Mouse (Mus musculus): ENCODE measurements at regions not wholly inside any gene's neighbourhood (a gene's known extent, or its start where the extent isn't known, plus 50 kb on each side); places are given as distances from the start of the nearest gene placed in this dataset.

DNA sequence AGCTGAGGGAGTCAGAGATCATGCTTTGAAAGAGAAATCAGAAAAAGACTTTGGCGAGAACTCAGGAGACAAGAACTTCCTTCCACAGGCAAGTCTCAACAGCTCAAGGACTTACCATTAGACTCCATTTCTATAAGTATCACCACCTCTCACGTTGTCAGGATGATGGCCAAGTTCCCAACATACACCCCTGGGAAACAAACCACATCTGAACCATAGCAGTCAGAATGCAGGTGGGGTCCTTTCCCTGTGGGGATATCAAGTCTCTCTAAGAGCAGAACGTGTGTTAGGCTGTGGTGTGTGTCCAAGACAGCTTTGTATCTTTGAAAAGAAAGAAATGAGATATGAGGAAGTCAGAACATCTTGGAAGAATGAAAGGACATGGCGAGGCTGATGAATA is 118.6 kb downstream of the Nxnl2 start:
- H3K4me2 ChIP-seq (ENCODE audit: low read depth, severe bottlenecking): no peak overlapping the region
- ATAC-seq (ENCODE audit: insufficient number of reproducible peaks, low FRiP score, low TSS enrichment, low read depth) (no peak), DNase-seq (ENCODE audit: low spot score) (no peak)
- 87% methylated on average over 4 of the region's 4 CpGs for WGBS
- no peak overlapping the region for H3K27ac ChIP-seq (replicated peaks; ENCODE audit: low read depth, low read length)
- no peak overlapping the region for H3K4me3 ChIP-seq (ENCODE audit: low read depth, low read length)
- no peaks in the 10 kb centered on the region for H3K27me3 ChIP-seq (ENCODE audit: control insufficient read depth, insufficient read depth, low read length)
- H3K4me1 ChIP-seq (ENCODE audit: control insufficient read depth, insufficient read depth, low read length): 0 out of 2 replicates have a peak, but pooled peaks cover 2% of the 10 kb centered on the region
- H3K36me3 ChIP-seq (ENCODE audit: control insufficient read depth, insufficient read depth, low read length): no peaks in the 10 kb centered on the region
- no peak overlapping the region for H3K9ac ChIP-seq (ENCODE audit: low read length)
- H3K9me3 ChIP-seq (ENCODE audit: control insufficient read depth, low read length): peaks cover 3% of the 10 kb centered on the region

DNA sequence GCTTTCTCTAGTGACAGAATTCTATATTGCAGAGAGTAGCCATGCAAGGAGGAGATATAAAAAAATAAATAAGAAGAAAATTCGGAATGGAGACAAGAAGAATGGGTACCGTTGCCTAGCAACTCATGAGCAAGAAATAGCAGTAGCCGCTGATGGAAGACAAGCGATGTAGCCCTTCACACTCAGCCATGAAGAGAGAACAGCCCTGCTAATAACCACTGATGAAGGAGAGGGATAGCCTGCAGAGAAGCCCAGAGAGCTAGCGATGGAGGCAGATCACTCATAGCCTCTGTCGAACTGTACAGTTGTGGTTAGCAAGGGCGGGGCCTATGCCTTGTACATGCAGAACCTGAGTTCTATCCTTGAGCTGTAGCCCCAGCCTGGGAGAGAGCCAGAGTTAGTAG is 118.4 kb upstream of the S1pr3 start:
- 91% methylated on average over 7 of the region's 7 CpGs for WGBS
- peaks cover 3% of the 10 kb centered on the region for H3K9me3 ChIP-seq (ENCODE audit: control insufficient read depth, low read length)

DNA sequence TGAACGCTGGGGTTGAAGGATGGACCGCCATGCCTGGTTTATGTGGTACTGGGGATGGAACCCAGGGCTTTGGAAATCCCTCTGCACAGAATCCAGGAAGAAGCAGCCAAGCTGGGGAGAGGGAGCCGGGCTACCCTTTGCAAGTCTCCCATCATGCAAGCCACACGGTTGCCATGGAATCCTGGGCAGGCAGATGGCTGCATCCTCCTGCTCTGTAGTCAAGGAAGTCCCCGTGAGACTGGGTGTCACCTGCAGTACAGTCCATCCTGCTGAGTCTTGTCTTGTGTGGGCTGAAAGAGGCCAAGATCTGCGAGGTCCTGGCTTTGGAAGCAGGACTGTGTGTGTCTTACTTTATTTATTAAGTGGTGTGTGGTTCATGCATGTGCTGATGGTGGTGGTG is 117.5 kb upstream of the S1pr3 start:
- no peak for ATAC-seq (ENCODE audit: insufficient number of reproducible peaks, low FRiP score, low TSS enrichment, low read depth)

More for the DNA sequence above, 118.4 kb upstream of the S1pr3 start:
- H3K4me1 ChIP-seq (ENCODE audit: control insufficient read depth, insufficient read depth, low read length): 0 out of 2 replicates have a peak, but pooled peaks cover 2% of the 10 kb centered on the region
- no peak overlapping the region for H3K4me3 ChIP-seq (ENCODE audit: low read depth, low read length)
- DNase-seq (ENCODE audit: low spot score) (no peak), ATAC-seq (ENCODE audit: insufficient number of reproducible peaks, low FRiP score, low TSS enrichment, low read depth) (no peak)
- no peak overlapping the region for H3K9ac ChIP-seq (ENCODE audit: low read length)
- H3K27me3 ChIP-seq (ENCODE audit: control insufficient read depth, insufficient read depth, low read length): no peaks in the 10 kb centered on the region
- no peak overlapping the region for H3K27ac ChIP-seq (replicated peaks; ENCODE audit: low read depth, low read length)
- no peaks in the 10 kb centered on the region for H3K36me3 ChIP-seq (ENCODE audit: control insufficient read depth, insufficient read depth, low read length)
- no peak overlapping the region for H3K4me2 ChIP-seq (ENCODE audit: low read depth, severe bottlenecking)

DNA sequence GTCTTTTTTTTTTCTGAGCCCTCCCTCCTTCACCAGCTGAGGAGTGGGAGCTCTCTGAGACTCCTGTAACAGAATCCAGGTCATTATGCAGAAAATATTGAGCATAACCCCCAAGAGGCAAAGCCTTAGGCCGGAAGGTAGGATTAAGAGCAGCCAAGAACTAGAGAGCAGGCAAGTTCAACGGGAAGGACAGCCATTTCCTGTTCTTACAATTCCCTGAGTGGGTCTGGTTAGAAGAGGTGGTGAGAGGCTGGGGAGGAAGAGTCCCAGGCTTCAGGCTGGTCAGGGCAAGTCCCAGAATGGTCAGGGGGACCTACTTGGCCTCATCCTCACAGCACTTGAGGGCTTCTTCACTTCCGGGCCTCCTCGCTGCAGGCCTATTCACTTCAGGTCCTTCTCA is 115.4 kb upstream of the S1pr3 start:
- Histone ChIP-seq H3K4me3 (ENCODE audit: low read depth, low read length) (no peak overlapping the region), H3K9me3 (ENCODE audit: control insufficient read depth, low read length) (peaks cover 4% of the 10 kb centered on the region), H3K4me2 (ENCODE audit: low read depth, severe bottlenecking) (no peak overlapping the region), H3K36me3 (ENCODE audit: control insufficient read depth, insufficient read depth, low read length) (no peaks in the 10 kb centered on the region), H3K27ac (replicated peaks; ENCODE audit: low read depth, low read length) (no peak overlapping the region), H3K27me3 (ENCODE audit: control insufficient read depth, insufficient read depth, low read length) (no peaks in the 10 kb centered on the region), H3K4me1 (ENCODE audit: control insufficient read depth, insufficient read depth, low read length) (peaks cover 7% of the 10 kb centered on the region), H3K9ac (ENCODE audit: low read length) (no peak overlapping the region)
- WGBS: 81% methylated on average over 4 of the region's 4 CpGs
- ATAC-seq (ENCODE audit: insufficient number of reproducible peaks, low FRiP score, low TSS enrichment, low read depth) (no peak), DNase-seq (ENCODE audit: low spot score) (no peak)

More for the DNA sequence above, 117.5 kb upstream of the S1pr3 start:
- H3K36me3 ChIP-seq (ENCODE audit: control insufficient read depth, insufficient read depth, low read length): no peaks in the 10 kb centered on the region
- no peaks in the 10 kb centered on the region for H3K27me3 ChIP-seq (ENCODE audit: control insufficient read depth, insufficient read depth, low read length)
- H3K27ac ChIP-seq (replicated peaks; ENCODE audit: low read depth, low read length): no peak overlapping the region
- no peak overlapping the region for H3K4me2 ChIP-seq (ENCODE audit: low read depth, severe bottlenecking)
- no peak overlapping the region for H3K4me3 ChIP-seq (ENCODE audit: low read depth, low read length)
- peaks cover 3% of the 10 kb centered on the region for H3K9me3 ChIP-seq (ENCODE audit: control insufficient read depth, low read length)
- no peak for DNase-seq (ENCODE audit: low spot score)
- WGBS: 77% methylated on average over 6 of the region's 6 CpGs
- H3K4me1 ChIP-seq (ENCODE audit: control insufficient read depth, insufficient read depth, low read length): 0 out of 2 replicates have a peak, but pooled peaks cover 2% of the 10 kb centered on the region
- no peak overlapping the region for H3K9ac ChIP-seq (ENCODE audit: low read length)

DNA sequence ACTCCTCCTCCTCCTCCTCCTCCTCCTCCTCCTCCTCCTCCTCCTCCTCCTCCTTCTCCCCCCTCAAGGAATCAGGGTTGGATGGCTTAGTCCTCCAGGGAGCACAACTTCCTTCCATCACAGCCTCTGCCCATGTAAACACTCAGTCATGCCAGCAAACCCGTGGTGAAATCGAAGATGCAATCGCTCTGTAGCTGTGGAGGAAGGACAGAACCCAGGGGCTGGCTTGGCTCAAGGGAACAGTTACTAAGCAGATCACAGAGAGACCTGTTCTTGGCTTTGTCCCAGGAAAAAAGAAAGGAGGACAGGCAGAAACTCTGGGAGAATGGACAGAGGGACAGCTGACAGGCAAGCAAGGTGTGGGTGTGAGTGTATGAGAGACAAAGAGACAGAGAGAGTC is 112.6 kb upstream of the S1pr3 start:
- no peaks in the 10 kb centered on the region for H3K27me3 ChIP-seq (ENCODE audit: control insufficient read depth, insufficient read depth, low read length)
- H3K4me2 ChIP-seq (ENCODE audit: low read depth, severe bottlenecking): no peak overlapping the region
- H3K9me3 ChIP-seq (ENCODE audit: control insufficient read depth, low read length): 0 out of 2 replicates have a peak, but pooled peaks cover 3% of the 10 kb centered on the region
- 83% methylated on average over 3 of the region's 3 CpGs for WGBS
- H3K36me3 ChIP-seq (ENCODE audit: control insufficient read depth, insufficient read depth, low read length): no peaks in the 10 kb centered on the region
- no peak for DNase-seq (ENCODE audit: low spot score)
- no peak overlapping the region for H3K9ac ChIP-seq (ENCODE audit: low read length)
- no peak for ATAC-seq (ENCODE audit: insufficient number of reproducible peaks, low FRiP score, low TSS enrichment, low read depth)
- H3K4me3 ChIP-seq (ENCODE audit: low read depth, low read length): no peak overlapping the region
- H3K4me1 ChIP-seq (ENCODE audit: control insufficient read depth, insufficient read depth, low read length): peaks cover 7% of the 10 kb centered on the region
- H3K27ac ChIP-seq (replicated peaks; ENCODE audit: low read depth, low read length): no peak overlapping the region

DNA sequence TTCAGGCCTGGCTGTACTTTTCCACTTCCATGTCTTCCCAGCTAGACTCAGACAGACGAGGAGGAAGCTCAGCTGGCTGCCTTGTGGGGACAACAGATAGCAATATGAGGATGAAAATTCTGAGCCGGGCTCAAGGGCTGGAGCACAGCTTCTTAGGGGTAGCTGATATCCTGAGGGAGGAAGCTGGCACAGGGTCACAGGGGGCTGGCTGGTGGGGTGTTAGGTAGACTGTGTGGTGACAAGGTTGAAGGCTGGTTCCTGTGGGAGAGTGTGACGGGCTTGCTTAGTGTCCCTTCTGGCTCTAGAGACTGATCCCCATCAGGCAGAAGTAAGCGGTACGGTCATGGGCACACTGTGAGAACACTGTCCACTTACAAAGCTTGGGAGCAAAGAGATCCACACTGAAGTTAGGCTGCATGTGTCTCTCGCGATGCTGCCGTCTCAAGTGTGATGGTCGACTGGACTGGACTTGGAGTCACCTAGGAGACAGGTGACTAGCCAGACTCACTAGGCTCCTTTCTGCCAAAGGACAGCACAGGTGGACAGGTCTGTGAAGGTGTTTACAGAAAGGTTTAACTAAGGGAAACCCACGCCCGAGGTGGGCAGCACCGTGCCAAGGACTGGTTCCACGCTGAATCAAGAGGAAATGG is 111.1 kb upstream of the S1pr3 start:
- DNase-seq (ENCODE audit: low spot score): no peak
- Histone ChIP-seq H3K9me3 (ENCODE audit: control insufficient read depth, low read length) (0 out of 2 replicates have a peak, but pooled peaks cover 6% of the 10 kb centered on the region), H3K36me3 (ENCODE audit: control insufficient read depth, insufficient read depth, low read length) (no peaks in the 10 kb centered on the region), H3K27me3 (ENCODE audit: control insufficient read depth, insufficient read depth, low read length) (no peaks in the 10 kb centered on the region), H3K4me2 (ENCODE audit: low read depth, severe bottlenecking) (no peak overlapping the region), H3K4me3 (ENCODE audit: low read depth, low read length) (no peak overlapping the region), H3K4me1 (ENCODE audit: control insufficient read depth, insufficient read depth, low read length) (peaks cover 7% of the 10 kb centered on the region), H3K9ac (ENCODE audit: low read length) (no peak overlapping the region), H3K27ac (replicated peaks; ENCODE audit: low read depth, low read length) (no peak overlapping the region)
- 94% methylated on average over 13 of the region's 13 CpGs for WGBS
- no peak for ATAC-seq (ENCODE audit: insufficient number of reproducible peaks, low FRiP score, low TSS enrichment, low read depth)

DNA sequence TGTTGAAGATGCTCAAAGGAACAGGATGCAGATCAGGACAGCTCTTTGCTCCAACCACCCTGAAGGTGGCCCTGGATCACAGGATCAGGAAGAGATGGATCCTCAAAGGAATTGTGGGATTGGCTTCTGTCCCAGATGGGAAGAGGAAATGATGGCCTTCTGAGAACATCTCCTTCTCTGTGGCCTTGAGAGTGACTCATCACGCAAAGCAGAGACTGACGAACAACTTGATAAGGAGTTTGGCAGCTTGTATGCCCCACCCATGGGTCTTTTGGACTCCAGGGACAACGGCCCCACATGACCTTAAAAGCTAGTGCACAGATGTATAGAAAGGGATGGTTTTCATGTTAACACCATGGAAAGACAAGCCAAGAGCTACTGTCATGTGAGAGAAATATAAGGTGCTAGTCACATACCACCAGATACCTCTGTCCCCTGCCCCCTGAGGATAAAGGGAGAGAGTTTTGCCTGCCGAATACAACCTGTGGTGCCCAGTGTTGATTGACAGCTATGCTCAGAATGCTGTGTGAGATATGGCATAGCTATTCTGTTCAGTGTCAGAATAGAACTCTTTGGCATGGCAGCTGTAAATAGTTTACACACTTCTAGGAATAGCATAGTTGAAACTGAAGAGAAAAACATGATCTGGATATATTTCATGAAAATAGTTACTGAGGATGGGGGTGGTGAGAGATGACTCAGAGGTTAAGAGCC is 109.2 kb upstream of the S1pr3 start:
- Histone ChIP-seq H3K36me3 (ENCODE audit: control insufficient read depth, insufficient read depth, low read length) (no peaks in the 10 kb centered on the region), H3K9ac (ENCODE audit: low read length) (no peak overlapping the region), H3K4me3 (ENCODE audit: low read depth, low read length) (no peak overlapping the region), H3K27ac (replicated peaks; ENCODE audit: low read depth, low read length) (no peak overlapping the region), H3K27me3 (ENCODE audit: control insufficient read depth, insufficient read depth, low read length) (no peaks in the 10 kb centered on the region), H3K9me3 (ENCODE audit: control insufficient read depth, low read length) (0 out of 2 replicates have a peak, but pooled peaks cover 6% of the 10 kb centered on the region), H3K4me1 (ENCODE audit: control insufficient read depth, insufficient read depth, low read length) (peaks cover 5% of the 10 kb centered on the region), H3K4me2 (ENCODE audit: low read depth, severe bottlenecking) (no peak overlapping the region)
- 95% methylated on average over 4 of the region's 4 CpGs for WGBS
- no peak for ATAC-seq (ENCODE audit: insufficient number of reproducible peaks, low FRiP score, low TSS enrichment, low read depth)
- no peak for DNase-seq (ENCODE audit: low spot score)

DNA sequence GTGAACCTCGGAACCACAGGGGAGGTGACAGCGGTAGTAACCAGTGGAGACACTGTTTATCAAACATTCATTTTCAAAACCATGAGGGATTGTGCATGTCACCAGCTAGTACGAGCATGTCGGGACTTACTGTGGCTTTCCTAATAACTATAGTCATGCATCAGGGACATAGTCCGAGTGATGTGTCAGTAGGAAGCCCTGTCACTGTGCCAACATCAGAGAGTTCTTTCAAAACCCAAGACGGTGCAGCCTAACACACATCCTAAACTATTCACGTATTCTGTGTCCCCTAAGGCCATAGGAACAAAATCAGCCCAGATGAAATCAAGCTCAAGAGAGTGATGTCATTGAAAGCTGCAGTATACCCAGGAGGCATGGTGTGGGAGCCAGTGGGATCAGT is 107.0 kb upstream of the S1pr3 start:
- H3K27me3 ChIP-seq (ENCODE audit: control insufficient read depth, insufficient read depth, low read length): no peaks in the 10 kb centered on the region
- DNase-seq (ENCODE audit: low spot score) (no peak), ATAC-seq (ENCODE audit: insufficient number of reproducible peaks, low FRiP score, low TSS enrichment, low read depth) (no peak)
- H3K4me3 ChIP-seq (ENCODE audit: low read depth, low read length): no peak overlapping the region
- no peak overlapping the region for H3K27ac ChIP-seq (replicated peaks; ENCODE audit: low read depth, low read length)
- peaks cover 7% of the 10 kb centered on the region for H3K4me1 ChIP-seq (ENCODE audit: control insufficient read depth, insufficient read depth, low read length)
- 0 out of 2 replicates have a peak, but pooled peaks cover 6% of the 10 kb centered on the region for H3K9me3 ChIP-seq (ENCODE audit: control insufficient read depth, low read length)
- H3K9ac ChIP-seq (ENCODE audit: low read length): no peak overlapping the region
- WGBS: 96% methylated on average over 7 of the region's 7 CpGs
- H3K36me3 ChIP-seq (ENCODE audit: control insufficient read depth, insufficient read depth, low read length): no peaks in the 10 kb centered on the region
- no peak overlapping the region for H3K4me2 ChIP-seq (ENCODE audit: low read depth, severe bottlenecking)

Measured in limb, embryonic 11.5 days (tissue).